Mouse (Mus musculus) R1 (cell line): ENCODE measurements around the gene 1700086D15Rik.

Source experiments
- DNase-seq: peaks from one replicate; pipeline ENCODE4 v3.0.0-alpha.2; 2018; ENCODE audit warnings: low read depth, low spot score

Gene 1700086D15Rik

GRCm38 (mm10) chr11:65159791-65160190 is at the start of gene 1700086D15Rik:
1700086D15Rik (minus strand) TSS chr11:65159891.
- DNase-seq, result no peak

GRCm38 (mm10) chr11:65209441-65209840 is 49.8 kb upstream of the 1700086D15Rik start:
- no peak for DNase-seq

GRCm38 (mm10) chr11:65205306-65205705 is 45.6 kb upstream of the 1700086D15Rik start:
- no peak for DNase-seq

- no peak for DNase-seq
Measured at GRCm38 (mm10) chr11:65204651-65205050, 45.0 kb upstream of the 1700086D15Rik start.

GRCm38 (mm10) chr11:65203020-65203419 is 43.3 kb upstream of the 1700086D15Rik start:
- no peak for DNase-seq

- no peak for DNase-seq
Measured at GRCm38 (mm10) chr11:65202236-65202635, 42.5 kb upstream of the 1700086D15Rik start.

GRCm38 (mm10) chr11:65198026-65198425 is 38.3 kb upstream of the 1700086D15Rik start:
- no peak for DNase-seq

GRCm38 (mm10) chr11:65197280-65197679 is 37.6 kb upstream of the 1700086D15Rik start:
- peak; percentile 63 for DNase-seq

GRCm38 (mm10) chr11:65186974-65187373 is 27.3 kb upstream of the 1700086D15Rik start:
- DNase-seq, result no peak

GRCm38 (mm10) chr11:65185114-65185513 is 25.4 kb upstream of the 1700086D15Rik start:
- no peak for DNase-seq

GRCm38 (mm10) chr11:65170121-65170750 is 10.5 kb upstream of the 1700086D15Rik start:
- DNase-seq, result no peak

GRCm38 (mm10) chr11:65162767-65163120 is 3.1 kb upstream of the 1700086D15Rik start, which contains the start of gene Arhgap44:
Arhgap44 (minus strand) TSS chr11:65162961.
- DNase-seq, result peak; percentile 78

GRCm38 (mm10) chr11:65161881-65162766 is 2.4 kb upstream of the 1700086D15Rik start:
- peak; percentile 69 for DNase-seq

- DNase-seq, result no peak
Measured at GRCm38 (mm10) chr11:65160991-65161880, 1.5 kb upstream of the 1700086D15Rik start.

GRCm38 (mm10) chr11:65158658-65158990 is 1.1 kb downstream of the 1700086D15Rik start:
- no peak for DNase-seq

GRCm38 (mm10) chr11:65157966-65158657 is 1.6 kb downstream of the 1700086D15Rik start:
- peak; percentile 85 for DNase-seq

GRCm38 (mm10) chr11:65153006-65153405 is 6.7 kb downstream of the 1700086D15Rik start:
- no peak for DNase-seq

GRCm38 (mm10) chr11:65148441-65148840 is 11.2 kb downstream of the 1700086D15Rik start:
- DNase-seq, result no peak

- DNase-seq, result no peak
Measured at GRCm38 (mm10) chr11:65142838-65143417, 16.8 kb downstream of the 1700086D15Rik start.

- no peak for DNase-seq
Measured at GRCm38 (mm10) chr11:65139030-65139429, 20.7 kb downstream of the 1700086D15Rik start.

GRCm38 (mm10) chr11:65137145-65137652 is 22.5 kb downstream of the 1700086D15Rik start:
- DNase-seq, result no peak
